Mouse (Mus musculus): ENCODE results near the gene Lxn.
A peak's percentile ranks its signal among the peaks of the same experiment; 100 is the strongest.

Lxn gene

GRCm38 (mm10) chr3:67463450-67464372 is at the start of gene Lxn:
TSS of gene Lxn (minus strand) at chr3:67463926.
- no peak for DNase-seq (ENCODE audit: extremely low read depth, low read depth)

GRCm38 (mm10) chr3:67512807-67513206 is 49.1 kb upstream of the Lxn start:
- DNase-seq (ENCODE audit: extremely low read depth, low read depth): peak; percentile 49

- no peak for DNase-seq (ENCODE audit: extremely low read depth, low read depth)
These were observed 44.6 kb upstream of the Lxn start for GRCm38 (mm10) chr3:67508216-67508892.

- no peak for DNase-seq (ENCODE audit: extremely low read depth, low read depth)
These were observed 41.6 kb upstream of the Lxn start for GRCm38 (mm10) chr3:67505286-67505685.

- no peak for DNase-seq (ENCODE audit: extremely low read depth, low read depth)
These were observed 40.2 kb upstream of the Lxn start for GRCm38 (mm10) chr3:67503878-67504277.

- peak; percentile 2 for DNase-seq (ENCODE audit: extremely low read depth, low read depth)
These were observed 35.7 kb upstream of the Lxn start for GRCm38 (mm10) chr3:67499406-67499791.

- DNase-seq (ENCODE audit: extremely low read depth, low read depth): peak; percentile 18
These were observed 35.2 kb upstream of the Lxn start for GRCm38 (mm10) chr3:67498773-67499405.

GRCm38 (mm10) chr3:67497998-67498397 is 34.3 kb upstream of the Lxn start:
- no peak for DNase-seq (ENCODE audit: extremely low read depth, low read depth)

GRCm38 (mm10) chr3:67496310-67496709 is 32.6 kb upstream of the Lxn start:
- no peak for DNase-seq (ENCODE audit: extremely low read depth, low read depth)

GRCm38 (mm10) chr3:67493132-67493531 is 29.4 kb upstream of the Lxn start:
- DNase-seq (ENCODE audit: extremely low read depth, low read depth): no peak

- DNase-seq (ENCODE audit: extremely low read depth, low read depth): no peak
These were observed 28.6 kb upstream of the Lxn start for GRCm38 (mm10) chr3:67492086-67492869.

- no peak for DNase-seq (ENCODE audit: extremely low read depth, low read depth)
These were observed 26.4 kb upstream of the Lxn start for GRCm38 (mm10) chr3:67490156-67490555.

- DNase-seq (ENCODE audit: extremely low read depth, low read depth): no peak
These were observed 21.5 kb upstream of the Lxn start for GRCm38 (mm10) chr3:67485233-67485632.

GRCm38 (mm10) chr3:67482400-67482799 is 18.7 kb upstream of the Lxn start:
- no peak for DNase-seq (ENCODE audit: extremely low read depth, low read depth)

- no peak for DNase-seq (ENCODE audit: extremely low read depth, low read depth)
These were observed 16.1 kb upstream of the Lxn start for GRCm38 (mm10) chr3:67479806-67480205.

GRCm38 (mm10) chr3:67473438-67473837 is 9.7 kb upstream of the Lxn start:
- no peak for DNase-seq (ENCODE audit: extremely low read depth, low read depth)

- peak; percentile 47 for DNase-seq (ENCODE audit: extremely low read depth, low read depth)
These were observed 7.8 kb upstream of the Lxn start for GRCm38 (mm10) chr3:67471408-67472127.

GRCm38 (mm10) chr3:67467281-67467680 is 3.6 kb upstream of the Lxn start:
- no peak for DNase-seq (ENCODE audit: extremely low read depth, low read depth)

- no peak for DNase-seq (ENCODE audit: extremely low read depth, low read depth)
These were observed 2.9 kb upstream of the Lxn start for GRCm38 (mm10) chr3:67466576-67466975.

- no peak for DNase-seq (ENCODE audit: extremely low read depth, low read depth)
These were observed 725 bp downstream of the Lxn start for GRCm38 (mm10) chr3:67463001-67463400.

GRCm38 (mm10) chr3:67462578-67462977 is 1.1 kb downstream of the Lxn start:
- DNase-seq (ENCODE audit: extremely low read depth, low read depth): no peak

Data from MEL-GATA-1-ER (cell line).